Mouse (Mus musculus): ENCODE results near the gene B3galt4.
A peak's percentile ranks its signal among the peaks of the same experiment; 100 is the strongest.
"Not testable (repeated sequence)": the region's sequence is repeated elsewhere in the genome, so short reads cannot be mapped to it uniquely, and the experiment has no call there.

B3galt4 gene

DNA sequence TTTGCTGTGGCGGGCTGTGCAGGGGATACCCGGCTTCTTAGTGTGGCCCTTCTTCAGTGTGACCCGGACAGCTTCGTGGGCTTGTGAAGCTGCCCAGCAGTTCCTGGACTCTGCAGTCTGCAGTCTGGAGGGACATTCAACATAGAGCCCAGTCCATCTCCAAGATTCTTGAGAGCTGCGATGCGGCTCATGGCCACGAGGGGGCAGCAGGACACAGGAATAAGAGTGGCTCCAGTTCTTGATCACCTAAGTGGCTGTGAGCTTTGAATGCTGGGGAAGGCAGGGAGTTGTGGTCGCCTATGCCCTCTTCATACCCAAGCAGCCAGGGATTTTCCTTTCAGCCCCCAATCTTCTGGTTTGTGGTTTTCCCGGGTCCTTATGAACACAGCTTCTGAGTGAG is 17.2 kb upstream of the B3galt4 start:
- peak; percentile 45 to 77 for DNase-seq (ENCODE audit: low spot score in 2 of 2)

DNA sequence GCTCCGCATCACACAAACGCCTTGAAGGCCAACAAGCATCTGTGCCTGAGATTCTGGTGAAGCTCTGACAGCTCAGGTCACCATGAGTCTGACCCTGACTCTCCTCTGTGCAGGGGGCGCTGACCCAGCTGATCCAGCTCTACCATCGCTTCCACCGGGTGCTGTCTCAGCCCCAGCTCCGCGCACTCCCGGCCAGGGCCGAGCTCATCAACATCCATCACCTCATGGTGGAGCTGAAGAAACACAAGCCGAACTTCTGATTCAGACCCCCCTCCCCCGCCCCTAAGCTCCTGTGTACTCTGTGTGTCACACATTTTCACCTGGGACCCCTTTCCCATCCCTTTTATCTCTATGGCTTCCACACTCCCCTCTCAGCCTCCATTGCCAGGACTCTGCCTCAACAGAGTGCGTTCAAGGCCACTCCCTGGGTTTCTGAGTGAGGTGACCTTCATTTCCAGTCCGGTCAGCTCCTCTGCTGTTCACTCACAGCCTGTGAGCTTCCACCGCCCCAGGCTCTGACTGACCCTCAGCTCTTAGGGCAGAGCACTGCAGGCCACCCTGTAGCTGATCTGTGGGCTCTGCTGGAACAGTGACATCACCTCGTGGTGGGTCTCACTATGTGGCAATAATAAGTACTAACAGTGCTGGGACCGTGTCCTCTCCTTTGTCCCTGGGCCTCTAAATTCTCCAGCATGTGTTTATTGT is 14.7 kb upstream of the B3galt4 start:
- peak in 1 of 2 experiments; percentile 63 for DNase-seq (ENCODE audit: low spot score in 2 of 2)

DNA sequence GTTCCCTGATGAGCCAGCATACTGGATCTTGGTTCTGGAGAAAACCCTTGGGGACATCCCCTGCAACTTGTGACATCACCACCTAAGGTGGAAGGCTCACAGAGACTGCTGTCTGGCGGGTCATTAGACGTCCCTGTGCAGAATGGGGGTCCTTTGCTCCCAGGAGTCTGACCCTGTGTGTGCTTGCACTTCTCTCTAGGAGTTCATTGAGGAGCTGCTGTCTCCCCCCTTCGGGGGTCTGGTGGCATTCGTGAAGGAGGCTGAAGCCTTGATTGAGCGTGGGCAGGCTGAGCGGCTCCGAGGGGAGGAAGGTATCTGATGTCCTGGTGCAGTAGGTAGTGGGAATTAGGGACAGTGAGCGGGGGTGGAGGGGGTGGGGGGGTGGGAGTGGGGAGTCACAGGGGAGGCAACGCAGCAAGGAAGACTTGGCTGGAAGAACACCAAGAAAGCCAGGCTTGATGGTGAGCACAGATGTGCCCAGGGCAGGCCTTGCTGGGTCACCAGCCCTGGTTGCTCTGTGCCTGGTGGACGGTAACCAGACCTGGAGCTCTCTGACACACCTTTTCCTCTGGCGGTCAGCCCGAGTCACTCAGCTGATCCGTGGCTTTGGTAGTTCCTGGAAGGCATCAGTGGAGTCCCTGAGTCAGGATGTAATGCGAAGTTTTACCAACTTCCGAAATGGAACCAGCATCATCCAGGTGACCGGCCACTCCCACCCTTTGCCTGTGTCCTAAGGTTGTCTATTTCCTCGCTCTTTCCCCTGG is 14.0 kb upstream of the B3galt4 start:
- DNase-seq (ENCODE audit: low spot score in 2 of 2): peak in 1 of 2 experiments; percentile 60

DNA sequence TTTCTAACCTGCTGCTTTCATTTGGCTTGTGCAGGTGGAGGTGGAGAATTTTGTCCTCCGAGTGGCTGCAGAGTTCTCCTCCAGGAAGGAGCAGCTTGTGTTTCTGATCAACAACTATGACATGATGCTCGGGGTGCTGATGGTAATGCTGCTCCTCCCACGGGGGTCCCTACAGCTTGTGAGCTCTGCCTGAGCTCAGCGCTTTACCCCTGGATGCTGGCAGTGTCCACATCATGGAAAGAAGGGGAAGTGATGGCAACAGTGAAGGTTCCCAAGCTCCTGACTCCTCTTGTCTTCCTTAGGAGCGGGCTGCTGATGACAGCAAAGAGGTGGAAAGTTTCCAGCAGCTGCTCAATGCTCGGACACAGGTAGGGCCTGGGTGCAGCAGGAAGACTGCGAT is 11.6 kb upstream of the B3galt4 start:
- DNase-seq (ENCODE audit: low spot score in 2 of 2): no peak

DNA sequence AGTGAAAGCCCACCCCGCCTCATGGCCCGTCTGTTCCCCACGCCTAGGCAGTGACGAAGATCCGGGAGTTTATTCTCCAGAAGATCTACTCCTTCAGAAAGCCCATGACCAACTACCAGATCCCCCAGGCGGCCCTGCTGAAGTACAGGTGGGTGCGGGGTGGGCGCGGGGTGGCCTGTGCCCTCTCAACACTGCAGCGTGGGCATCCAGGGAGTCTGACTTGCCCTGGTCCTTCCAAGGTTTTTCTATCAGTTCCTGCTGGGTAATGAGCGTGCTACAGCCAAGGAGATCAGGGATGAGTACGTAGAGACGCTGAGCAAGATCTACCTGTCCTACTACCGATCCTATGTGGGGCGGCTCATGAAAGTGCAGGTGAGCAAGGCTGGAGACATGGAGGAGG is 8.7 kb upstream of the B3galt4 start:
- DNase-seq (ENCODE audit: low spot score in 2 of 2): peak in 1 of 2 experiments; percentile 59

DNA sequence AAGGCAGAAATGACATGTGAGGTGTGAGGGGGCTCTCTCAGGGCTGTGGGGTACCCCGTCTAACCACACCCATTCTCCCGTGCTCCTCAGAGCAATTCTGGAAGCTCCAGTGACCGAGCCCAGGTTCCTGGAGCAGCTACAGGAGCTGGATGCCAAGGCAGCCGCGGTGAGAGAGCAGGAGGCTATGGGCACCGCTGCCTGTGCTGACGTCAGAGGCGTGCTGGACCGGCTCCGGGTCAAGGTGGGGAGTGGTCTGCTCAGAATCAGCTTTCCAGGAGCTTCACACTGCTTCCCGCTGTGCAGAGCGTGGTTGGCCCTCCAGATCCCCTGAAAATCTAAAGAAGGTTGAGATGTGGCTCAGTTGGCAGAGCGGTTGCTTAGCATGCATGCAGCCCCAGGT is 7.8 kb upstream of the B3galt4 start:
- peak in 1 of 2 experiments; percentile 67 for DNase-seq (ENCODE audit: low spot score in 2 of 2)

DNA sequence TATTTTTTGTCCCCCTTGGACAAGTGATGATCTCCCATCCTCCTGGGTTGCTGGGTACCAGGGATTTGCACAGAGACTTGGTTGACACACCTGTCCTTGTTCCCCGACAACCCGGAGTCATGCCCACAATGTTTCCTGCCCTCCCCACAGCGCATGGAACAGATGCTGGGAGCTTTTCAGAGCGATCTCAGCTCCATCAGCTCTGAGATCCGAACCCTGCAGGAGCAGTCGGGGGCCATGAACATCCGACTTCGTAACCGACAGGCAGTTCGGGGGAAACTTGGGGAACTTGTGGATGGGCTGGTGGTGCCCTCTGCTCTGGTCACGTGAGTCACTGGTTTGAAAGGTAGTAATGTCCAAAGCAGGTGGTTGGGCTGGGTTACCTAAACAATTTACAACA is 7.2 kb upstream of the B3galt4 start:
- peak in 1 of 2 experiments; percentile 59 for DNase-seq (ENCODE audit: low spot score in 2 of 2)

DNA sequence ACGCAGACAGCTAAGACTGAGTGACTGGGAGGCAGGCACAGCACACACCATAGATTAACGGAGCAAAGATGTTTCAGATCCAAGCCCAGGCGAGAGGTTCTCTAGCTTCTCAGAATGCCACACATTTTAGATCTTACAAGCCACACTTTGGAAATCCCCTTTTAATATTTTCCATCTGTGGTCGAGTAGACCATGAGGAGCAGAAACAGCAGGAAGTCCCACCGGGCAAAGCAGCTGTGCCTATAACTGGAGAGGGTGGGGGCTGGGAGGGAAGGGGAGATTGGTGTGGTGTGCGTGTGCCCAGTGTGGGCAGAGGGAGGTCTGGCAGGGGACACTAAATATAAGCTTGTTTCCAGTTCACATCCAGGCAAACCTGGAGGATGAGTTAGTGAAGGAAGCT is 6.2 kb upstream of the B3galt4 start:
- no peak for DNase-seq (ENCODE audit: low spot score in 2 of 2)

DNA sequence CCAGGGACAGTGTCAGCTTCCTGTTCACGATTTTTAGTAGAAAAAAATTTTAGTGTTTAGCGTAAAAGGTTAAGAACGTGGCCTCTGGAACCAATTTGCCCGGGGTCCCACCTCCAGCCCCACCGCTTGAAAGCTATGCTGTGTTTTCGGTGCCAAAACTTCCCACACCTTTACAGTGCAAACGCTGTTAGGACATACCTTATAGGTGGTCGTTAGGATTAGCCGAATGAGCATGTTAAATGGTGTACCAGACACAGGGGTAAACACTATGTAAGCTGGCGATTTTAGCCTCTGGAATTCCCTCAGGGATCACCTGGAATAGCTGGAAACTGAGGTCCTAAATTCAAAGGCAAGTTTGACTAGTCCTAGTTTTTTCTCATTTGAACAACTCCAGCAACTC is 5.0 kb upstream of the B3galt4 start:
- DNase-seq (ENCODE audit: low spot score in 2 of 2): no peak

DNA sequence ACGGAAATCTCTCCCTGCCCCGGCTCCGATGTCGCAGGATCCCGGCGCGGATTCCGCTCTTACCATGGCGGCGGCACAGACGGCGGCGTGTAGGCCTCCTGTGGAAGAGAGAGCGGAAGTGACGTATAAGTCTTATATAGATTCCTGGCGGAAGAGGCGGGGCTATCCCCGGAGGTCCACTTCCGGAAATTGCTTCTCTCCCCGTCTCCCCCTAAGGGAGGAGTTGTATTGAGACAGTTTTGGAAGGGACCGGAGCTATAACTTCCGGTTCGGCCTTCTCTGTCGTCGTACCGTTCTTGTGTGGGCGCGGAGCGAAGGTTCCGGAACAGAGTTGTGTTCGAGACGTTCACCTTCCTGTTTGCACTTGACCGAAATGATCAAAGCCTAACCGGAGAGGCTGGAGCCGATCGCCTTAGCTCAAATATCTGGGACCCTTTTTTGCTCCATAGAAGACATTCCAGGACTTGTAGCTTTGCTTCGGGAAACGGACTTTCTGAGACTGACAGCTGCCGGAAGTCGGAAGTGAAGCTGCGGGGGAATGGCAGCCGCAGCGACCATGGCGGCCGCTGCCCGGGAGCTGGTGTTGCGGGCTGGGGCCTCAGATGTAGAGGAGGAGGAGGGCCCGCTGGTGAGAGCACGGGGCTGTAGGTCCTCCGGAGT is 4.4 kb upstream of the B3galt4 start, which contains the start of the genes Vps52 and Rps18:
TSS of gene Vps52 (plus strand) at position 258 of the 660 bp plus-strand sequence.
TSS of gene Rps18 (minus strand) at position 447 of the 660 bp plus-strand sequence.
- DNase-seq (ENCODE audit: low spot score in 2 of 2): peak; percentile 93

DNA sequence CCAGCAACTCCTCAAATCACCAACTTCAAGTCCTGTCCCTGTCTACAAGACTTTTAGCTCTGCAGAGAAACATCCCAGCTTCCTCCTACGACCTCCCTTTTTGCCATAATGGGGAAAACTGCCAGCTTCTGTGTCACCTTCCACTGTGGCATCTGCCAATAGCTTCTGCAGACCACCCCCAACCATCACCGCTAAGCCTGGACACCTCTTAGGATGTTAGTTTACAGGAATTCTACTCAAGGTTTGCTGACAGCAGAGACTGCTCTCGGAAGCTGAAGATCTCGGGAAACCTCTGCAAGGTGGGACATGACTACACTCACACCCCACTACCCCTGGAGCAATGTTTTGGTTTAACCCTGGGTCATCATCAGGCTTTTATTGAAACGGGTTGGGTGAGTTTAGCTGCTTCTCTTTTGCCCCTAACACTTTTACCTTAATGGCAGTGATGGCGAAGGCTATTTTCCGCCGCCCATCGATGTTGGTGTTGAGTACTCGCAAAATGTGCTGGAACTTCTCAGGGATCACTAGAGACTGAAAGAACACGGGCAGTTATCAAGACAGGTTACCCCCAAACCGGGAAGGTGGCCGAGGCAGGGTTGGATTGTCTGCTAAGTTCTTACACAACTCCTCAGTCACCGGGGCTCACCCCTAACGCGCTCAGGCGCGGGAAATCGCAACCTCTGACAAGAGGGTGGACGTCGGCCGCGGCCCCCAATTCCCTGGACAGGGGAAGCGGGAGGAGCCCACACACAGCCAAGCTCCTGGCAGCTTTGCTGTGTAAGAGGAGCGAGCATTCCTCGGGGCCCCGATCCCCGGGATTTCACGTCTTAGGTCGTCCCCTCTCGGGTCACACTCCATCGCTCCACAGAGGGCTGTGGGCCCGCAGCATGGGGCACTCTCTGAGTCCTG is 3.6 kb upstream of the B3galt4 start:
- no peak for DNase-seq (ENCODE audit: low spot score in 2 of 2)

DNA sequence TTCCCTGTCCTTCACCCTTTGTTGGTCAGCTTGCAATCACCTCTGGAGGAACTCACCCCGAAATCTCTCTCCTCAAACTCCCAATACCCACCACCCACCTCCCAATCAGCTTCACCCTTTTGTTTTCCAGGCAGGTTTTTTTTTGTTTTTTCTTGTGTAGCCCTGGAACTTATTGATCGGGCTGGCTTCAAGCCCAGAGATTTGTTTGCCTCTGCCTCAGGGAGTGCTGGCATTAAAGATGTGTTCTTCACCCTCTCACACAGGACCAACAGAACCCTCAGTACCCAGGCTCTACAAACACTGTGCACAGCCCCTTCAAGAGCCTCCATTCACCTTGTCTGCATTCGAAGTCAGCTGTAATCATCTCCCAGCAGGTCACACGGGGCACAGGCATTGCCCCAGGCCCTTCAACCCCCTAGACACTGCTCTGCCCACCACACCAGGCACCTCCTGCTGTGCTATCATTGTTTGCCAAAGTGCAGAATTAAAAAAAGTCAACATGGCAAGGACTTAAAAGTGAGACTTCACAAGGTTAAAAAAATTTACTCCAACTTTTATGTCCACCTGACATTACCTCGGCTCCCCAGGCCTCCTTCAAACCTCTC is 2.8 kb upstream of the B3galt4 start:
- DNase-seq (ENCODE audit: low spot score in 2 of 2): no peak

DNA sequence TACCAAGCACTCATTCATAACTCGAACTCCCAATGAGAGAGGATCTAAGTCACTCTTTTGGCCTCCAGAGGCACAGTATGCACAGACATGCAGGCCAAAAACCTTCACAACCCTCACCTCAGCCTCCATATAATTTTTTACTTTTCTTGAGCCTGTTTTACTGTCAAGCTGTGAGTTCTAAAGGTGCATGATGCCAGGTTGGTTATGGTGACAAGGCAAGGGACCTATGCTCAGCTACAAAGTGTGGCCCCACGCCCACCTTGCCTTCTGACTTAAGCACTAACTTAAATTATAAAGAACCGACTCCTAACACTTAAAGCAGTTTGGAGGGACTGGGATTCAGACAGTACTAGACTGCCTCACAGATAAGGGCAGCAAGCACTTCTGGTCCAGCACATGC is 2.0 kb upstream of the B3galt4 start:
- no peak for DNase-seq (ENCODE audit: low spot score in 2 of 2)

DNA sequence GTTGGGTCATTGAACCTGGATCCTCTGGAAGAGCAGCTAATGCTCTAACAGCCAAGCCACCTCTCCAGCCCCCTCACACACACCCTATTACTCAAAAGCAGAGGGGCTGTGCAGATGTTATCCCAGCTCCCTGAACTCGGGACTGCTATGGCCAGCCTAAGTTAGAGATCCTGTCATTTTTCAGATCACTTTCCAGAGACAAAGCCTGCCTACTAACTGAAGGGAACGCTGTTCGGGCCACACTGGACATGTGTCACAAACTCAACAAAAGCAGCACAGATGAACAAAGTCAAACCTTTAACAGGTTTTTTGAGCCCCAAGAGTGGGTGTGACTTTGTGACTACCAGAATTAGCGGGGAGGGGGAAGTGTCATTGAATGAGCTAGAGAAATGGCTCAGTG is 1.6 kb upstream of the B3galt4 start:
- no peak for DNase-seq (ENCODE audit: low spot score in 2 of 2)

DNA sequence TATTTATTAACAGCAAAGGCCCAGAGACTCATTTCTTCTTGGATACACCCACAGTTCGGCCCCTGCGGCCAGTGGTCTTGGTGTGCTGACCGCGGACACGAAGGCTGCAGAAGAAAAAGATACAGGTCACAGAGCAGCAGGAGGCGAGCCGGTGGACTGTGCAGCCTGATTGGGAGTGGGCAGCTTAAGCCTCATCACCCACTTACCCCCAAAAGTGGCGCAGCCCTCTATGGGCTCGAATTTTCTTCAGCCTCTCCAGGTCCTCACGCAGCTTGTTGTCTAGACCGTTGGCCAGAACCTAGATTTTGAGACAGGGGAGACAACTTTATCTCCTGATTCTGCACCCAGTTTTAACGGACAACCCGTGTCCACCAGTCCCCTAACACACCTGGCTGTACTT is 727 bp upstream of the B3galt4 start:
- not testable (repeated sequence) for DNase-seq (ENCODE audit: low spot score in 2 of 2)

DNA sequence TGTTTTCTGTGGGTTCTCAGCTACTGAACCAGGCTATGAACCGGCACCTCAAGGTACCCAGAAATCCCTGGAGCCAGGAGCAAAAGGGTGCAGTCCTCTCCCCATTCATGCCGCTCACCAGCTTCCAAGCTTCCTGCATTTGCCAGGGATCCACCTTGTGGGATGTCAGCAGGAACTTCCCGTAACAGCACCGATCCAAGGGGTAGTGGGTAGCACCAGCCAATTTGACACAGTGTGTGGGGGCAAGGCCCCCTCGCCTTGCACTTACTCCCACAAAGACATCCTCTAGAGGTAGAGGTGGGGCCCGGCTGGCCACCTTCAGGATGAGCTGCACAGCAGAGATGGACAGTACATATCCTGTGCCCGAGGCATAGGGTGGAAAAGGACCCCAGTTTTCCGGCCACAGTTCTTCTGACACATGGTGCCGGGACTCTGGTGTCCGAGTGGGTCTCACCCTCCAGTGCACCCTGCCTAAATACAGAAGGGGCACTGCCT is 1.1 kb downstream of the B3galt4 start:
- DNase-seq (ENCODE audit: low spot score in 2 of 2): peak in 1 of 2 experiments; percentile 59

DNA sequence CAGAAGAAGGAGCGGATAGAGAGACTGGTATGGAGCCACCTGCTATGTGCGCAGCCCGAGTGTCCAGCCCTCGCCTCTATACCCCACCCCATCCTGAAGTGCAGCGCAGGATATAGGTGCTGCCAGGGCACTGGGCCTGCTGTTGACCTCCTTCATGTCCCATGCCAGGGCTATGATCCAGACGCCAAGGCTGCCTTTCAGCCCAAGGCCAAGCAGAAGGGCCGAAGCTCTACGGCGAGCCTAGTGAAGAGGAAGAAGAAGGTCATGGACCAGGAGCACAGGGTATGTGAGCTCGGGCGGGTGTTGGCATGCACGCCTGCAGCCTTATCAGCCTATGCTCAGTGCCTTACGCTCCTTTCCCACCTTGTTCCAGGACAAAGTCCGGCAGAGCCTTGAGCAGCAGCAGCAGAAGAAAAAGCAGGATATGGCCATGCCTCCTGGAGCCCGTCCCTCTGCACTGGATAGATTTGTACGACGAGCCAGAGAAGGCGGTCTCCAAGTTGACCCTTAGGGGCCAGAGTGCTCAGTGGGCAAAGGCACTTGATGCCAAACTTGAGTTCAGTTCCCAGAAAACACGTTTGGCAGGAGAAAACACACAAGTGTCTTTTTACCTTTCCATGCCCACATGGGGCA is 2.3 kb downstream of the B3galt4 start:
- DNase-seq (ENCODE audit: low spot score in 2 of 2): no peak

DNA sequence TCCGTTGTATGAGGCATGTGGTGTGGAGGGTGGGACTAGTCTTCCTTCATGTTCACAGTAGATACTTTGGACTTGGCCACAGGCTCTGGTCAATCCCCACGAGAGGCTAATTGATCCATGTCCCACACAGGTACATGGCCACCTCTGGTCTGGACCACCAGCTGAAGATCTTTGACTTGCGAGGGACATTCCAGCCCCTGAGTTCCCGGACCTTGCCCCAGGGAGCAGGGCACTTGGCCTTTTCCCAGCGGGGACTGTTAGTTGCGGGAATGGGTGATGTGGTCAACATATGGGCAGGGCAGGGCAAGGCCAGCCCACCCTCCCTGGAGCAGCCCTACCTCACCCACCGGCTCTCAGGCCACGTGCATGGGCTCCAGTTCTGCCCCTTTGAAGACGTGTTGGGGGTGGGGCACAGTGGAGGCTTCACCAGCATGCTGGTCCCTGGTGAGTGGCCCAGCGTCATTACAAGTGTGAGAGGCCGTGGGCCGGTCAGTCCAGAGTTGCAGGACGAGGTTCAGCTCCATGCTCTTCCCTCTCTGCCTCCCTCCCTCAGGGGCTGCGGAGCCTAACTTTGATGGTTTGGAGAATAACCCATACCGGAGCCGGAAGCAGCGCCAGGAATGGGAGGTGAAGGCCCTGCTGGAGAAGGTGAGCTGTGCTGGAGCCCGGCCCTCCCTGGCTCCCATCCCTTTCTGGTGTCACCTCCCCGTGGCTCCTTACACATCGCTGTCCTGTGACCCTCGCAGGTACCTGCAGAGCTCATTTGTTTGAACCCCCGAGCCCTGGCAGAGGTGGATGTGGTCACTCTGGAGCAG is 3.0 kb downstream of the B3galt4 start:
- DNase-seq (ENCODE audit: low spot score in 2 of 2): no peak

DNA sequence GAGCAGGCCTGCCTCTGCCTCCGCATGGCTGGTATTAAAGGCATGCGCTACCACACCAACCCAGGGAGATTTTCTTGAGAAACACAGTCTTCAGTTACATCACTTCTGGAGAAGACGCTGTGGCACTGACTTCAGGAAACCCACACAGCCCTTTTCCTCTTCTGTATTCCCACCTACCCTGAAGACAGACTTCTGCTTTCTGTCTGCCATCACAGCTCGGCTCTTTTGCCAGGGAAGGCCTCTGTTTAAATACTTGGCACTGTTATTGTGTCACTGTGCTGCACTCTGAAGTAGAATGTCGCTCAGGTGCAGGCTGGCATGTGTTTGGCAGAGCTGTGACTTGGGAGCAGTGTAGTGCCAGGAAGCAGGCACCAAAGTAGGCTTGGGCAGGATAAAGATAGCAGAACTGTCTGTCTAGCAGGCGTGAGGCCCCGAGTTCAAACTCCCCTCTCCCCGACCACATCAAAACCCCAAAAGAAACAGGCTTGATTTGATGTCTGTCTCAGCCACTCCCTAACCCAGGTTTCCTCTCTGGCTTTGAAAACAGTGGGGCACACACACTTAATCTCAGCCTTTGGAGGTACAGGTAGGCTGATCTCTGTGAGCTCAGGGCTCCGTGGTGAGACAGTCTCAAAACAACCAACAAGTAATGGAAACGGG is 3.7 kb downstream of the B3galt4 start:
- no peak for DNase-seq (ENCODE audit: low spot score in 2 of 2)

All from urinary bladder, postnatal 4 days (tissue).